Mouse (Mus musculus): ENCODE measurements around the gene Adh5. TPM values are rescaled to one million over a fixed set of nuclear protein-coding genes. Genes with fewer than 3 reads are reported as not detected.

Adh5 gene
- polyA plus RNA-seq, 1 experiment = 80.6 TPM

- Histone ChIP-seq H3K27ac (ENCODE audit: insufficient read depth, low read depth, low read length) (no peak overlapping the region), H3K4me1 (ENCODE audit: control insufficient read depth, insufficient read depth, low read length) (peaks cover 5% of the 10 kb centered on the region; the same call in 1 of the 2 replicates), H3K4me3 (ENCODE audit: insufficient read depth, low read length) (no peak overlapping the region)
- TF ChIP-seq POLR2A (IDR thresholded peaks at IDR 0.05; ENCODE audit: borderline replicate concordance, low read depth, low read length) = no peak
- TF ChIP-seq CTCF (IDR thresholded peaks at IDR 0.05; ENCODE audit: low read depth, low read length) = no peak
Observed at GRCm38 (mm10) chr3:138481526-138482284, 38.8 kb downstream of the Adh5 start.

- TF ChIP-seq CTCF (IDR thresholded peaks at IDR 0.05; ENCODE audit: low read depth, low read length) (no peak), POLR2A (IDR thresholded peaks at IDR 0.05; ENCODE audit: borderline replicate concordance, low read depth, low read length) (no peak)
- H3K27ac ChIP-seq (ENCODE audit: insufficient read depth, low read depth, low read length) = no peak overlapping the region
- no peak overlapping the region for H3K4me3 ChIP-seq (ENCODE audit: insufficient read depth, low read length)
- peaks cover 11% of the 10 kb centered on the region for H3K4me1 ChIP-seq (ENCODE audit: control insufficient read depth, insufficient read depth, low read length)
Observed at GRCm38 (mm10) chr3:138483240-138483639, 40.3 kb downstream of the Adh5 start.

- Histone ChIP-seq H3K27ac (ENCODE audit: insufficient read depth, low read depth, low read length) (peak overlapping the region; percentile 45), H3K4me1 (ENCODE audit: control insufficient read depth, insufficient read depth, low read length) (peaks cover 15% of the 10 kb centered on the region), H3K4me3 (ENCODE audit: insufficient read depth, low read length) (peak overlapping the region; percentile 81)
- TF ChIP-seq CTCF (IDR thresholded peaks at IDR 0.05; ENCODE audit: low read depth, low read length) (no peak), POLR2A (IDR thresholded peaks at IDR 0.05; ENCODE audit: borderline replicate concordance, low read depth, low read length) (no peak)
Observed at GRCm38 (mm10) chr3:138488584-138489326, 45.9 kb downstream of the Adh5 start.

- peaks cover 21% of the 10 kb centered on the region for H3K4me1 ChIP-seq (ENCODE audit: control insufficient read depth, insufficient read depth, low read length)
- TF ChIP-seq CTCF (IDR thresholded peaks at IDR 0.05; ENCODE audit: low read depth, low read length) (no peak), POLR2A (IDR thresholded peaks at IDR 0.05; ENCODE audit: borderline replicate concordance, low read depth, low read length) (no peak)
- peak within 1 kb of the TSS; percentile 85 for H3K27ac ChIP-seq (ENCODE audit: insufficient read depth, low read depth, low read length)
- H3K4me3 ChIP-seq (ENCODE audit: insufficient read depth, low read length) = peak within 1 kb of the TSS; percentile 81
Observed at GRCm38 (mm10) chr3:138489327-138490033, 46.6 kb downstream of the Adh5 start, which contains the start of gene Metap1. Gene Metap1 (minus strand): TSS chr3:138489515.

- H3K4me3 ChIP-seq (ENCODE audit: insufficient read depth, low read length) = peak overlapping the region; percentile 64
- TF ChIP-seq POLR2A (IDR thresholded peaks at IDR 0.05; ENCODE audit: borderline replicate concordance, low read depth, low read length) = no peak
- no peak for TF ChIP-seq CTCF (IDR thresholded peaks at IDR 0.05; ENCODE audit: low read depth, low read length)
- H3K27ac ChIP-seq (ENCODE audit: insufficient read depth, low read depth, low read length) = peak overlapping the region; percentile 85
- peaks cover 25% of the 10 kb centered on the region for H3K4me1 ChIP-seq (ENCODE audit: control insufficient read depth, insufficient read depth, low read length)
Observed at GRCm38 (mm10) chr3:138490034-138490337, 47.1 kb downstream of the Adh5 start.

GRCm38 (mm10) chr3:138493668-138494067, 50.8 kb downstream of the Adh5 start:
- Histone ChIP-seq H3K27ac (ENCODE audit: insufficient read depth, low read depth, low read length) (peak overlapping the region; percentile 61), H3K4me3 (ENCODE audit: insufficient read depth, low read length) (no peak overlapping the region), H3K4me1 (ENCODE audit: control insufficient read depth, insufficient read depth, low read length) (peaks cover 28% of the 10 kb centered on the region)
- TF ChIP-seq POLR2A (IDR thresholded peaks at IDR 0.05; ENCODE audit: borderline replicate concordance, low read depth, low read length) = no peak
- TF ChIP-seq CTCF (IDR thresholded peaks at IDR 0.05; ENCODE audit: low read depth, low read length) = no peak

- H3K4me3 ChIP-seq (ENCODE audit: insufficient read depth, low read length) = no peak overlapping the region
- H3K4me1 ChIP-seq (ENCODE audit: control insufficient read depth, insufficient read depth, low read length) = peaks cover 30% of the 10 kb centered on the region
- TF ChIP-seq CTCF (IDR thresholded peaks at IDR 0.05; ENCODE audit: low read depth, low read length) (no peak), POLR2A (IDR thresholded peaks at IDR 0.05; ENCODE audit: borderline replicate concordance, low read depth, low read length) (no peak)
- H3K27ac ChIP-seq (ENCODE audit: insufficient read depth, low read depth, low read length) = peak overlapping the region; percentile 60
Observed at GRCm38 (mm10) chr3:138494565-138494964, 51.7 kb downstream of the Adh5 start.

- Histone ChIP-seq H3K4me1 (ENCODE audit: control insufficient read depth, insufficient read depth, low read length) (peaks cover 30% of the 10 kb centered on the region), H3K4me3 (ENCODE audit: insufficient read depth, low read length) (no peak overlapping the region), H3K27ac (ENCODE audit: insufficient read depth, low read depth, low read length) (peak overlapping the region; percentile 44)
- TF ChIP-seq CTCF (IDR thresholded peaks at IDR 0.05; ENCODE audit: low read depth, low read length) = no peak
- no peak for TF ChIP-seq POLR2A (IDR thresholded peaks at IDR 0.05; ENCODE audit: borderline replicate concordance, low read depth, low read length)
Observed at GRCm38 (mm10) chr3:138495166-138496145, 52.6 kb downstream of the Adh5 start.

GRCm38 (mm10) chr3:138498731-138499130, 55.8 kb downstream of the Adh5 start:
- Histone ChIP-seq H3K4me3 (ENCODE audit: insufficient read depth, low read length) (no peak overlapping the region), H3K27ac (ENCODE audit: insufficient read depth, low read depth, low read length) (no peak overlapping the region), H3K4me1 (ENCODE audit: control insufficient read depth, insufficient read depth, low read length) (peaks cover 25% of the 10 kb centered on the region)
- TF ChIP-seq POLR2A (IDR thresholded peaks at IDR 0.05; ENCODE audit: borderline replicate concordance, low read depth, low read length) (no peak), CTCF (IDR thresholded peaks at IDR 0.05; ENCODE audit: low read depth, low read length) (no peak)

Data from bone marrow macrophage, adult 2 months (primary cell).